Mouse (Mus musculus) right cerebral cortex, postnatal 14 days (tissue): ENCODE results near the gene Pbld2.
"Not testable (repeated sequence)": the region's sequence is repeated elsewhere in the genome, so short reads cannot be mapped to it uniquely, and the experiment has no call there.

Experiments
- DNase-seq: peaks from one replicate; pipeline ENCODE4 v3.0.0; 2022

Pbld2 gene

GRCm38 (mm10) chr10:63026156-63026794, 2.2 kb downstream of the Pbld2 start:
- no peak for DNase-seq

- DNase-seq = no peak
Observed at GRCm38 (mm10) chr10:63026795-63027160, 2.7 kb downstream of the Pbld2 start.

GRCm38 (mm10) chr10:63027376-63028161, 3.5 kb downstream of the Pbld2 start:
- no peak for DNase-seq

GRCm38 (mm10) chr10:63028396-63028795, 4.3 kb downstream of the Pbld2 start:
- no peak for DNase-seq

- no peak for DNase-seq
Observed at GRCm38 (mm10) chr10:63032267-63032666, 8.2 kb downstream of the Pbld2 start.

GRCm38 (mm10) chr10:63032956-63033355, 8.8 kb downstream of the Pbld2 start:
- DNase-seq = no peak

GRCm38 (mm10) chr10:63038571-63039320, 14.6 kb downstream of the Pbld2 start:
- no peak for DNase-seq

- DNase-seq = no peak
Observed at GRCm38 (mm10) chr10:63039867-63040628, 15.9 kb downstream of the Pbld2 start.

GRCm38 (mm10) chr10:63043154-63043553, 19.0 kb downstream of the Pbld2 start:
- DNase-seq = no peak

- DNase-seq = no peak
Observed at GRCm38 (mm10) chr10:63047751-63048150, 23.6 kb downstream of the Pbld2 start.

GRCm38 (mm10) chr10:63049106-63049505, 25.0 kb downstream of the Pbld2 start:
- DNase-seq = no peak

- no peak for DNase-seq
Observed at GRCm38 (mm10) chr10:63051267-63051666, 27.2 kb downstream of the Pbld2 start.

GRCm38 (mm10) chr10:63052011-63052410, 27.9 kb downstream of the Pbld2 start:
- no peak for DNase-seq

- DNase-seq = no peak
Observed at GRCm38 (mm10) chr10:63053007-63053406, 28.9 kb downstream of the Pbld2 start.

- not testable (repeated sequence) for DNase-seq
Observed at GRCm38 (mm10) chr10:63054071-63054470, 30.0 kb downstream of the Pbld2 start.

GRCm38 (mm10) chr10:63054586-63054985, 30.5 kb downstream of the Pbld2 start:
- no peak for DNase-seq

- DNase-seq = no peak
Observed at GRCm38 (mm10) chr10:63056966-63057750, 33.0 kb downstream of the Pbld2 start.

GRCm38 (mm10) chr10:63059862-63060261, 35.7 kb downstream of the Pbld2 start, which contains the start of gene Pbld1:
TSS of gene Pbld1 (plus strand) at chr10:63060162.
- DNase-seq = no peak

GRCm38 (mm10) chr10:63060406-63060805, 36.3 kb downstream of the Pbld2 start:
- no peak for DNase-seq

GRCm38 (mm10) chr10:63061266-63061665, 37.2 kb downstream of the Pbld2 start:
- no peak for DNase-seq

- no peak for DNase-seq
Observed at GRCm38 (mm10) chr10:63062696-63063095, 38.6 kb downstream of the Pbld2 start.

- no peak for DNase-seq
Observed at GRCm38 (mm10) chr10:63063365-63063764, 39.2 kb downstream of the Pbld2 start.
